Mouse (Mus musculus) kidney, postnatal 0 days (tissue): ENCODE data around the gene Cdc16. TPM values are rescaled to one million over a fixed set of nuclear protein-coding genes. Genes with fewer than 3 reads are reported as not detected.

Experiments used
- ATAC-seq: fragments of 200-750 bp; cut with Nextera tagmentation; replicated peaks from 2 replicates; pipeline ENCODE4 v1.8.0; 2017; ENCODE audit warnings: low read depth, moderate number of reproducible peaks, moderate TSS enrichment, moderate library complexity; ENCODE audit not compliant: low FRiP score
- DNase-seq: peaks from one replicate; pipeline ENCODE4 v3.0.0-alpha.2; 2016; ENCODE audit warnings: low spot score
- H3K27ac ChIP-seq: fragments of 300-500 bp; sonication (generic); 2 replicates; pipeline ENCODE4 v1.5.1; 2014; ENCODE audit warnings: mild to moderate bottlenecking
- H3K27me3 ChIP-seq: fragments of 300-500 bp; sonication (generic); 2 replicates; pipeline ENCODE4 v1.6.1; 2014; ENCODE audit warnings: low read length, mixed read lengths; ENCODE audit not compliant: insufficient read depth
- H3K36me3 ChIP-seq: fragments of 300-500 bp; sonication (generic); 2 replicates; pipeline ENCODE4 v1.6.1; 2014; ENCODE audit warnings: low read length, mixed read lengths; ENCODE audit not compliant: insufficient read depth
- H3K4me1 ChIP-seq: fragments of 300-500 bp; sonication (generic); replicated peaks from 2 replicates; pipeline ENCODE4 v1.6.1; 2014; ENCODE audit warnings: antibody characterized with exemption, low read length, mixed read lengths; ENCODE audit not compliant: insufficient read depth
- H3K4me2 ChIP-seq: fragments of 300-500 bp; sonication (generic); 2 replicates; pipeline ENCODE4 v1.6.1; 2014; ENCODE audit warnings: mild to moderate bottlenecking, low read length, moderate library complexity, mixed read lengths
- H3K4me3 ChIP-seq: fragments of 300-500 bp; sonication (generic); replicated peaks from 2 replicates; pipeline ENCODE4 v1.5.1; 2014; ENCODE audit warnings: low read depth, low read length
- H3K9ac ChIP-seq: fragments of 300-500 bp; sonication (generic); 2 replicates; pipeline ENCODE4 v1.6.1; 2014; ENCODE audit warnings: low read depth, low read length
- H3K9me3 ChIP-seq: fragments of 300-500 bp; sonication (generic); replicated peaks from 2 replicates; pipeline ENCODE4 v1.6.1; 2016; ENCODE audit warnings: low read length, inconsistent platforms, mixed read lengths
- CTCF ChIP-seq: IDR thresholded peaks from 2 replicates; pipeline ENCODE4 v1.5.1; 2016; ENCODE audit warnings: antibody characterized with exemption, low read depth, mild to moderate bottlenecking, moderate library complexity
- WGBS: fragments of 180-500 bp; shearing (Covaris S2); extraction: QIAGEN DNeasy Blood & Tissue Kit; methylation state at CpG from one replicate; pipeline ENCODE4 v1.1.7; 2014; 5-methylcytosine and 5-hydroxymethylcytosine counted together
- polyA plus RNA-seq: library from polyadenylated mRNA; unstranded; fragments of >200 nt; fragmentation: Nextera tagmentation; extraction: Ambion mirVana; gene quantifications from 2 replicates; pipeline ENCODE4 v1.2.1, GENCODE M21; 2015

Cdc16 gene
- polyA plus RNA-seq, 1 experiment from 2014 or later = 119 TPM

GRCm38 (mm10) chr8:13769206-13769605 lies 11.7 kb downstream of the Cdc16 start:
- Histone ChIP-seq H3K4me2 (no peak overlapping the region), H3K9ac (no peak overlapping the region), H3K9me3 (no peaks in the 10 kb centered on the region), H3K27me3 (no peaks in the 10 kb centered on the region), H3K4me1 (no peaks in the 10 kb centered on the region), H3K36me3 (peaks cover 70% of the 10 kb centered on the region), H3K4me3 (no peak overlapping the region), H3K27ac (no peak overlapping the region)
- 84% methylated on average over 11 of the region's 11 CpGs for WGBS
- no peak for TF ChIP-seq CTCF
- DNase-seq (no peak), ATAC-seq (no peak)

DNA sequence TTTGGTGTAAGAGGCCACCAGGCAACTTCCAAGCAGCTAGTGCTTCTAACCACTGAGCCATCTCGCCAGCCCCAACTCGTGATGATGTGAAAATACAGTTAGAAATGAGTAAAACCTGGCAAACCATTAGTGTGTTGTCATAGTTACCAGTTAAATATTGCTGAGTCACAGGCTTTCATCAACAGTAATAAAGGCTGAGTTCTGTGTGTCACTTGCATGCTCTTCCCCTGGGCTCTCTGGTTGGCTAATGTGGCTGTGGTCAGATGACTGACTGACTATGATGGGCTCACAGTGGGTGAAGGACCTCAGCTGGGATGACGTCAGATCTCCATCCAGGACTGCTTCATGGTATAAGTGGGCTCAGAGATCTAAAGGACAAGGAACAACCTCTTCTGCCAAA lies 23.1 kb downstream of the Cdc16 start:
- no peaks in the 10 kb centered on the region for H3K9me3 ChIP-seq
- WGBS = 83% methylated on average over 3 of the region's 3 CpGs
- no peak overlapping the region for H3K27ac ChIP-seq
- no peaks in the 10 kb centered on the region for H3K27me3 ChIP-seq
- DNase-seq (no peak), ATAC-seq (no peak)
- peaks cover 51% of the 10 kb centered on the region for H3K36me3 ChIP-seq
- 0 out of 2 replicates have a peak, but pooled peaks cover 5% of the 10 kb centered on the region for H3K4me1 ChIP-seq
- no peak for TF ChIP-seq CTCF
- H3K4me3 ChIP-seq = no peak overlapping the region
- H3K4me2 ChIP-seq = no peak overlapping the region
- H3K9ac ChIP-seq = no peak overlapping the region

DNA sequence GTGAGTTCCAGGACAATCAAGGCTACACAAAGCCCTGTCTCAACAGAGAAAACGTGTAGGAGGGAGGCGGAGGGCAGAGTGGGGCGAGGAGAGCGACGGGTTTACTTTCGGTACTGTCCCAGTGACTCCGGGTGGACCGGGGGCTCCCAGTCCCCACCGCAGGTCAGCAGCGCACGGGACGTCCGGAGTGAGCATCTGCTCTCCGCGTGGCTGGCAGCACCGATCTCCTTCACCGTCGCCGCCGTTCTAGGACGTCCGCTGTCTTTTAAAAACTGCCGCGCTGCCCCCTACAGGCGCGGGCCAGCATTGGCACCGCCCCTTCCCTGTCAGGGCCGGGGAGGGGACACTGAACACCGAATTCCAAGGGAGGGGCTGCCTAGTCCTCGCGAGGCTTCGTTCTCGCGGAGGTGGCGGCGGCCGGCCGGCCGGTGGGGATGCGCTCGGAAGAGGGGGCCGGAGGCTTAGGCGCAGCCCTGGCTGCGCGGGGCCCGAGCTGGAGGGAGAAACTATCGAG lies 27.8 kb downstream of the Cdc16 start, which contains the start of gene Upf3a:
Gene Upf3a (plus strand): TSS at position 366 of the 514 bp plus-strand sequence.
- WGBS = 3% methylated on average over 47 of the region's 47 CpGs
- TF ChIP-seq CTCF = peak; percentile 86

GRCm38 (mm10) chr8:13785764-13786299 lies 28.4 kb downstream of the Cdc16 start:
- Histone ChIP-seq H3K9me3 (no peaks in the 10 kb centered on the region), H3K27ac (peak overlapping the region; percentile 99), H3K4me2 (peak overlapping the region; percentile 77), H3K4me3 (peak overlapping the region; percentile 73), H3K36me3 (peaks cover 13% of the 10 kb centered on the region; the same call in 1 of the 2 replicates), H3K4me1 (peaks cover 10% of the 10 kb centered on the region; the same call in 1 of the 2 replicates), H3K9ac (peak overlapping the region; percentile 99), H3K27me3 (no peaks in the 10 kb centered on the region)
- peak; percentile 97 for DNase-seq
- under 1% methylated on average over 45 of the region's 47 CpGs for WGBS
- ATAC-seq = peak; percentile 96
- peak; percentile 96 for TF ChIP-seq CTCF

More for the DNA sequence above, 27.8 kb downstream of the Cdc16 start, which contains the start of gene Upf3a:
- H3K9me3 ChIP-seq = no peaks in the 10 kb centered on the region
- peak within 1 kb of the TSS; percentile 99 for H3K9ac ChIP-seq
- peaks cover 10% of the 10 kb centered on the region; the same call in 1 of the 2 replicates for H3K4me1 ChIP-seq
- DNase-seq = peak; percentile 98
- H3K36me3 ChIP-seq = peaks cover 18% of the 10 kb centered on the region; the same call in 1 of the 2 replicates
- H3K4me3 ChIP-seq = peak within 1 kb of the TSS; percentile 73
- H3K27ac ChIP-seq = peak within 1 kb of the TSS; percentile 99
- peak; percentile 95 for ATAC-seq
- peak within 1 kb of the TSS; percentile 77 for H3K4me2 ChIP-seq
- no peaks in the 10 kb centered on the region for H3K27me3 ChIP-seq

DNA sequence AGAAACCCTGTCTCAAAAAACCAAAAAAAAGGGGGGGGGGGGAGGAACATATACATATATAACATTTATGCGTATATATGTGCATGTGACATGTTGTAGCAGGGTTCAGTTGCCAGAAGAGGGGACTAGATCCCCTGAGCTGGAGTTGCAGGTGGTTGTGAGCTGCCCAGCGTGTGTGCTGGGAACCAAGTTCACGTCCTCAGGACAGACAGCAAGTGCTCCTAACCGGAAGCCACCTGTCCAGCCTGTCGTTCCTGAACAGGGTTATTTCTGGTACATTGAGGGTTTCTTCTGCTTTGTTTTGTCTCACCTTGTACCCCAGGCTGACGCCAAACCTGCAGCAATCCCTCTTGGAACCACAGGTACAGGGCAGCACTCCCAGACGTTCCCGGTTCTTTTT lies 32.1 kb downstream of the Cdc16 start:
- WGBS = 98% methylated on average over 8 of the region's 8 CpGs
- no peak overlapping the region for H3K4me3 ChIP-seq
- no peak for TF ChIP-seq CTCF
- H3K4me1 ChIP-seq = peaks cover 10% of the 10 kb centered on the region; the same call in 1 of the 2 replicates
- no peaks in the 10 kb centered on the region for H3K9me3 ChIP-seq
- no peak overlapping the region for H3K9ac ChIP-seq
- DNase-seq (no peak), ATAC-seq (no peak)
- H3K27me3 ChIP-seq = no peaks in the 10 kb centered on the region
- H3K36me3 ChIP-seq = peaks cover 15% of the 10 kb centered on the region; the same call in 1 of the 2 replicates
- no peak overlapping the region for H3K27ac ChIP-seq
- no peak overlapping the region for H3K4me2 ChIP-seq

DNA sequence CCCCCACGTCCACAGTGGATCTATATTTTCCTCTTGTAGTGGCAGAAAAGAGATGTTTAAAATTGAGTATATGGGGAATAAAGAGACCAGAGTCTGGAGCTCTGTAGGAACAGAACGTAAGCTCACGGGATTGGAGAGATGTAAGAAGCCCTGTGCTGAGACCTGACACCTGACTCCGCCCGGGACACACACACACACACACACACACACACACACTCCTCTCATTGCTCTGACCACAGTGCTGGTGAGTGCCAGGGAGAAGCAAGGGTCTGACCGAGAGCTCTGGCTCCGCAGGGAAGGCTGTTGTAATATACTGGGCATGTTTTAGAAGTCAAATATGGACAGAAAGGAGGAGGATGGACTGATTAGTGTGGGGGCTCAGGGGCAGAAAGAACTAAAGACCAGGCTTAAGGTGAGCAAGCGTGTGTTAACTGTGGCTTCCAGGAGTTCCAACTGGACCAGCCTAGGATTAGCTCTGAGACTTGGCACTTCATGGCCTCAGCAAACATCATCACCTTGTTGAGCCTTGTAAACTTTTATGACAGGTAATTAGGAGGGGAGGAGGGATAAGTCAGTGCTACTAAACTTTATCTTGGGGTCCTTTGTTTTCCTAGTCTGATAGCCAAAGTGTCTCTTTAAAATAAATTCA lies 35.7 kb downstream of the Cdc16 start:
- TF ChIP-seq CTCF = no peak
- no peak overlapping the region for H3K4me3 ChIP-seq
- H3K9ac ChIP-seq = no peak overlapping the region
- 72% methylated on average over 8 of the region's 8 CpGs for WGBS
- ATAC-seq (no peak), DNase-seq (no peak)
- no peak overlapping the region for H3K4me2 ChIP-seq
- no peaks in the 10 kb centered on the region for H3K9me3 ChIP-seq
- no peaks in the 10 kb centered on the region for H3K4me1 ChIP-seq
- H3K27me3 ChIP-seq = no peaks in the 10 kb centered on the region
- H3K36me3 ChIP-seq = peaks cover 42% of the 10 kb centered on the region
- H3K27ac ChIP-seq = no peak overlapping the region
